Mouse (Mus musculus) small intestine, adult 2 months (tissue): ENCODE results near the gene Gm7982. TPM values are rescaled to one million over a fixed set of nuclear protein-coding genes. Genes with fewer than 3 reads are reported as not detected.
"Not testable (repeated sequence)": the region's sequence is repeated elsewhere in the genome, so short reads cannot be mapped to it uniquely, and the experiment has no call there.

Experiments used
- H3K27ac ChIP-seq: fragments of 200-500 bp; 2 replicates; pipeline ENCODE4 v1.5.1; 2012; ENCODE audit warnings: low read depth, low read length, control low read depth, inconsistent platforms; ENCODE audit not compliant: insufficient read depth
- H3K27me3 ChIP-seq: fragments of 200-500 bp; 2 replicates; pipeline ENCODE4 v1.6.1; 2012; ENCODE audit warnings: mild to moderate bottlenecking, moderate library complexity, low read length, inconsistent platforms; ENCODE audit not compliant: control insufficient read depth, insufficient read depth
- H3K36me3 ChIP-seq: fragments of 200-500 bp; 2 replicates; pipeline ENCODE4 v1.6.1; 2012; ENCODE audit warnings: mild to moderate bottlenecking, low read length, control low read depth, inconsistent platforms; ENCODE audit not compliant: control insufficient read depth, insufficient read depth
- H3K4me1 ChIP-seq: fragments of 200-500 bp; 2 replicates; pipeline ENCODE4 v1.6.1; 2012; ENCODE audit warnings: low read length, inconsistent platforms, mixed read lengths; ENCODE audit not compliant: control insufficient read depth, insufficient read depth, insufficient read length
- H3K4me3 ChIP-seq: fragments of 200-500 bp; 2 replicates; pipeline ENCODE4 v1.5.1; 2012; ENCODE audit warnings: low read depth, mild to moderate bottlenecking, control low read depth, inconsistent platforms, low read length, moderate library complexity
- WGBS: fragments of 180-500 bp; shearing (Covaris S2); methylation state at CpG from one replicate; pipeline ENCODE4 v1.1.7; 2018; 5-methylcytosine and 5-hydroxymethylcytosine counted together
- polyA plus RNA-seq: library from polyadenylated mRNA; depleted of rRNA; stranded (reverse); fragments of >200 nt; gene quantifications from 2 replicates; pipeline ENCODE4 v1.2.3, GENCODE M21; 2012; rRNA removed

Gm7982 gene
- polyA plus RNA-seq: not detected in 2 replicates

DNA sequence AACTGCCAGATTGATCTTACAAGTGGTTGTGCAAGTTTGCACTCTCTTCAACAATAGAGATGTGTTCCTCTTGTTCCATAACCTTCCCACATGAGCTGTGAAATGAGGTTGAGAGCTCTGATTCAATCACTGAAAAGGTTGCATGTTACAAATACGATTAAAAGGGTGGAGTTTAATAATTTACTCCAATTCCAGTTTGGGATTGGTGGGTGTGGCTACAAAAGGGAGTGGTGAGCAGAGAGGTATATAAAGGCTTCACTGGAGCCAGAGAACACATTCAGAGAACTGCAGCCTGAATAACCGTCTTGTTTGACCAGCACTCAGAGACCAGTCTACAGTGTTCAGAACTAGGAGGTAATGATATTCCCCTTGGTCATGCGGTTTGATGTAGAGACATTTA lies at the start of gene Gm7982:
TSS of gene Gm7982 (plus strand) at position 301 of the 400 bp plus-strand sequence.
- H3K4me3 ChIP-seq, H3K36me3 ChIP-seq, H3K4me1 ChIP-seq, H3K27me3 ChIP-seq, H3K27ac ChIP-seq: not testable (repeated sequence)
- WGBS: no CpG with 5 or more reads among the region's 3 CpGs

DNA sequence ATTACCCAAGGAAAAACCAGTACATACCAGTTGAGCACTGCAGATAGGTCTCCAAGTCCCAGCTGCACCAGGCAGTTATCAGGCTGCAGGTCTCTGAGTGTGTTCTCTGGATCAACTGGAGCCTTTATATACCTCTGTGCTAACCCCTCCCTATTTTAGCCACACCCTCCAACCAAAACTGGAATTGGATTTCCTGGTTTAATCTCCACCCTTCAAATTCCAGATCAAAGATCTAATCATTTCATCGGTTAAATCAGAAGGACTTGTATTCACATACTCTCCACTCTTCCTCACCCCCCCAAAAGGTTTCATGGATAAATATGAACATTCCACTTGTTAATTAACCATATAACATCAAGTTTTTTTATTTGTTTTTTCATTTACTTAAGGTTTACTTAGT lies 5.7 kb upstream of the Gm7982 start, which contains the start of gene Gm7978:
TSS of gene Gm7978 (minus strand) at position 101 of the 400 bp plus-strand sequence.
- H3K4me3 ChIP-seq, H3K4me1 ChIP-seq, H3K27me3 ChIP-seq, H3K27ac ChIP-seq, H3K36me3 ChIP-seq: not testable (repeated sequence)
- WGBS: no CpG with 5 or more reads among the region's 1 CpGs

DNA sequence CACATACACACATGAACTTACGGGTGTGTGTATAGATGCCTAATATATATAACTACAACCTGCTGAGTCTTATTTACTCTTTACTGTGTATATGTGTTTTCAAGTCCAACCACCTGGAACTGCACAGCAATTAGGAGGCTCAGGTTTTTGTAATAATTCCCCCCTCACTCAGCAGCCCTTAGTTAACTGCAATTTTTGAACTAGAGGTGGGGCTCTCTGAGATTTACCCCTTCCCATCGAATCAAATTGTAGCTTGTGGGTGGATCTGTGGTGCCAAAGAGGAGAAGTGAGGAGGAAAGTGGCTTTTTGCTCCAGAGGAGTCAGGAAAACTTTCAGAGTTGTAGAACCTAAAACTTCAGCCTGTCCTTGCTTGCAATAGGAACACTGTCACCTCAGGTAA lies 33.9 kb downstream of the Gm7982 start, which contains the start of gene E330014E10Rik:
TSS of gene E330014E10Rik (plus strand) at position 301 of the 400 bp plus-strand sequence.
- not testable (repeated sequence) for H3K27me3 ChIP-seq, H3K27ac ChIP-seq, H3K36me3 ChIP-seq, H3K4me1 ChIP-seq, H3K4me3 ChIP-seq
- WGBS: no CpG with 5 or more reads among the region's 2 CpGs

Other genes with a start within 250 kb of the Gm7982 start
- not detected in 2 replicates for gene Gm3286, start 231.3 kb upstream of the Gm7982 start, polyA plus RNA-seq
- gene Gm7971, start 147.1 kb upstream of the Gm7982 start, polyA plus RNA-seq: not detected in 2 replicates
- not detected in 2 replicates for gene Gm7978, start 5.8 kb upstream of the Gm7982 start, polyA plus RNA-seq
- not detected in 2 replicates for gene E330014E10Rik, start 34.0 kb downstream of the Gm7982 start, polyA plus RNA-seq
- gene Cxcl13, start 214.9 kb downstream of the Gm7982 start, polyA plus RNA-seq: 0.24 and 0.33 TPM in 2 replicates